9 mouse cellular contexts compared by ENCODE assay signal in the genomic region with DNA sequence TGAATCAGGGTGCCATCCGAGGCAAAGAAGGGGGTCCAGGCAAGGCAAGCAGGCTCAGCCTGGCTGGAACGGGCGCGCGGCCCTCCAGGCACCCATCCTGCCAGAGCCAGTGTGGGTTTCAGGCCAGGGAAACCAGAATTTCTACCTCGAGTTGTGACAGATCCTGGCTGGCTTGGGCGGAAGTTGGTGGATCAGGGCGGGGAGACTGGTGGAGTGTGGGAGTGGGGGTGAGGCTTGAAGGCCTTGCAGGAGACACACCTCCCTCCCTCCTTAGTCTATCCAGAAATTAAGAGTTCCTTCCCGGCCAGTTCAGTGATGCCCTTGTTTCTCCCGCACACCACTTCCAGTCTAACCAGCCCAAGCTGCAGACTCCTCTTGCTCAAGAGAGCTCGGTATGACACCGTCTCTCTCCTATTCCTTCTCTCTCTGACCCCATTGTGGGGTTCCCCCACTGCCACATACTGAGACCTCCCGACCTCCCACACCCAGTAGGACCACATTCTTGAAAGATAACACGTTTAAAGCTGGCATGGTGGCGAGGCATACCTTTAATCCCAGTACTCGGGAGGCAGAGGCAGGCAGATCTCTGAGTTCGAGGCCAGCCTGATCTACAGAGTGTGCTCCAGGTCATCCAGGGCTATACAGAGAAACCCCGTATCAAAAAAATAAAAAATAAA. TPM values are rescaled to one million over a fixed set of nuclear protein-coding genes. Genes with fewer than 3 reads are reported as not detected.
DNase-seq lines count a peak whose midpoint lies in the region; ATAC-seq and TF ChIP-seq lines count a peak whose summit lies in the region.
"Had no signal": no experiment of that assay in that cellular context is flagged by ENCODE, and none has a peak within 500 bp of the region (broad histone marks: within the 10 kb centered on the region; RNA-seq: fewer than 3 reads in every experiment).

No protein-coding gene starts in this region.

- ATAC-seq in CD4-positive, CD25-positive, alpha-beta regulatory T cell, adult 4 months = no peak
- ATAC-seq in lung, postnatal 0 days = peak; percentile 67

- intact Hi-C loops in left cerebral cortex, postnatal 36 days (cut with DNase I) = no loop called here

- no peaks in the 10 kb centered on the region for H3K36me3 ChIP-seq in lung, postnatal 0 days (ENCODE audit: insufficient read depth, low read length)

- H3K9me3 ChIP-seq in lung, postnatal 0 days (ENCODE audit: low read length) = no peaks in the 10 kb centered on the region

- WGBS in lung, postnatal 0 days = 58% methylated on average over 18 of the region's 18 CpGs

- no peak for TF ChIP-seq CTCF in lung, postnatal 0 days (IDR thresholded peaks at IDR 0.05)

- 0 out of 2 replicates have a peak overlapping the region, but pooled peaks have one; percentile 19 for H3K9ac ChIP-seq in lung, postnatal 0 days (replicated peaks; ENCODE audit: low read depth)

- peak overlapping the region; percentile 36 for H3K4me2 ChIP-seq in lung, postnatal 0 days (replicated peaks; ENCODE audit: low read depth, low read length)

- peak; percentile 12 for DNase-seq in CD4-positive, CD25-positive, alpha-beta regulatory T cell, adult 2 months (ENCODE audit: low read depth, low spot score)
- DNase-seq in CD4-positive helper T cell, adult 2 months (ENCODE audit: low read depth, low spot score) = peak; percentile 38
- peak; percentile 72 to 84 for DNase-seq in kidney, adult 8-10 months
- DNase-seq in lung, postnatal 0 days (ENCODE audit: low spot score) = peak; percentile 71
- no peak for DNase-seq in frontal cortex, postnatal 25 days (ENCODE audit: low spot score in 2 of 2)
- DNase-seq in left cerebral cortex, postnatal 36 days (ENCODE audit: low spot score in 2 of 2) = no peak
- DNase-seq in right cerebral cortex, postnatal 10 days (ENCODE audit: low spot score in 2 of 2) = no peak
- DNase-seq: heart, postnatal 36 days had no signal

- no peaks in the 10 kb centered on the region for H3K27me3 ChIP-seq in lung, postnatal 0 days (replicated peaks; ENCODE audit: insufficient read depth, low read length)

- H3K4me1 ChIP-seq in lung, postnatal 0 days (ENCODE audit: insufficient read depth, low read depth, low read length) = no peaks in the 10 kb centered on the region

- peak overlapping the region; percentile 9 for H3K27ac ChIP-seq in lung, postnatal 0 days (ENCODE audit: low read length)

- no peak for TF ChIP-seq EP300 in lung, postnatal 0 days (IDR thresholded peaks at IDR 0.05)

- H3K4me3 ChIP-seq in lung, postnatal 0 days (ENCODE audit: low read depth, low read length) = no peak overlapping the region; the same call in 1 of the 2 replicates

RNA-seq across cellular contexts. Expression of a gene that starts 5.3 kb away (rescaled TPM):
- 10 to 100 TPM; 17.6 to 32.8 TPM for polyA plus RNA-seq in CD4-positive, CD25-positive, alpha-beta regulatory T cell, adult 4 months (2017; shearing (Covaris generic))
- polyA plus RNA-seq in lung, postnatal 0 days (2015; fragmentation: Nextera tagmentation; extraction: Ambion mirVana) = 9.0 and 9.2 TPM in 2 replicates
- total RNA-seq in left cerebral cortex, postnatal 36 days (2021) = 10 to 100 TPM; 52.2 to 66.7 TPM

RNA-seq across cellular contexts. Expression of a gene that starts 30.8 kb away (rescaled TPM):
- 10 to 100 TPM; 17.5 to 18.5 TPM for polyA plus RNA-seq in CD4-positive, CD25-positive, alpha-beta regulatory T cell, adult 4 months (2017; shearing (Covaris generic))
- polyA plus RNA-seq in lung, postnatal 0 days (2015; fragmentation: Nextera tagmentation; extraction: Ambion mirVana) = 9.3 and 11.3 TPM in 2 replicates
- 10 to 100 TPM; 77.1 to 84.0 TPM for total RNA-seq in left cerebral cortex, postnatal 36 days (2021)

RNA-seq across cellular contexts. Expression of a gene that starts 45.6 kb away (rescaled TPM):
- polyA plus RNA-seq in CD4-positive, CD25-positive, alpha-beta regulatory T cell, adult 4 months (2017; shearing (Covaris generic)) = 10 to 100 TPM; 37.2 to 52.9 TPM
- 27.9 and 30.6 TPM in 2 replicates for polyA plus RNA-seq in lung, postnatal 0 days (2015; fragmentation: Nextera tagmentation; extraction: Ambion mirVana)
- total RNA-seq in left cerebral cortex, postnatal 36 days (2021) = 1 to 10 TPM; 6.0 to 7.3 TPM

RNA-seq across cellular contexts. Expression of a gene that starts 54.0 kb away (rescaled TPM):
- 1 to 10 TPM; 5.0 to 5.1 TPM for polyA plus RNA-seq in CD4-positive, CD25-positive, alpha-beta regulatory T cell, adult 4 months (2017; shearing (Covaris generic))
- 185 and 216 TPM in 2 replicates for polyA plus RNA-seq in lung, postnatal 0 days (2015; fragmentation: Nextera tagmentation; extraction: Ambion mirVana)
- 10 to 100 TPM; 47.1 to 57.3 TPM for total RNA-seq in left cerebral cortex, postnatal 36 days (2021)

Comparison
In these comparisons a context has a peak if more than half of its experiments do, and no peak if none do; other contexts are left out.
1. DNase-seq: peak in CD4-positive, CD25-positive, alpha-beta regulatory T cell, adult 2 months (single experiment), CD4-positive helper T cell, adult 2 months (single experiment), kidney, adult 8-10 months (2 of 2) and lung, postnatal 0 days (single experiment); none in frontal cortex, postnatal 25 days (0 of 2), left cerebral cortex, postnatal 36 days (0 of 2) and right cerebral cortex, postnatal 10 days (0 of 2).